Mouse (Mus musculus) heart, postnatal 10 days (tissue): Measurements from ENCODE around the gene Ccdc184. TPM values are rescaled to one million over a fixed set of nuclear protein-coding genes. Genes with fewer than 3 reads are reported as not detected.
A peak's percentile ranks its signal among the peaks of the same experiment; 100 is the strongest.

Experiments
- DNase-seq, 2 experiments: peaks; one replicate each; pipeline ENCODE4 v3.0.0; 2021
- intact Hi-C: fragments of 180-260 bp; cut with DNase I; formaldehyde crosslinking; loops from one replicate; pipeline ENCODE4 v1.15.1; 2025
- total RNA-seq, 2 experiments: library from RNA; stranded (reverse); gene quantifications; 2 replicates each; pipeline ENCODE4 v1.2.3; 2021

The Ccdc184 gene
- total RNA-seq, result under 1 TPM; 0.57 to 0.64 TPM

GRCm38 (mm10) chr15:98166963-98167644, at the start of gene Ccdc184:
Ccdc184 (plus strand) TSS chr15:98167158.
- intact Hi-C loops, result no loop called here
- no peak for DNase-seq

- intact Hi-C loops, result no loop called here
- DNase-seq, result no peak
These were observed 47.6 kb upstream of the Ccdc184 start for GRCm38 (mm10) chr15:98119363-98119762.

GRCm38 (mm10) chr15:98120831-98121230, 46.1 kb upstream of the Ccdc184 start:
- intact Hi-C loops, result no loop called here
- DNase-seq, result no peak

DNA sequence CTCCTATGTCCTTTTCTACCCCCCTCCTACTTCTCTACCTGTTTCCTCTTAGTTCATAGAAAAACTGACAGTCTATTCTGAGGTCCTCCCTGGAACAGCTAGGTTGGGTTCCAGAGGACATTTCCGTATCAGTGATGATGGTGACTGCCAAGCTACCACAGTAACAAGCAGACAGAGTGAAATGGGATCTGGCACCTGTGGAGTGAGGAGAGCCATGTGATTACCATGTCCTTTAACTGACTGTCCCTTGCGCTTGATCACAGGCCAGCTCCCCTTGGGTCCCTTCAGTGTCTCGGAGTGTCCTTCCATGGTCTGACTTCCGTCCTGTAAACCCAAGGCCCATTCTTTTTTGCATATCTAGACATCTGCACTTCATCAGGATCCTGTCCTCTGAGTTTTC, 36.0 kb upstream of the Ccdc184 start:
- intact Hi-C loops, result no loop called here

DNA sequence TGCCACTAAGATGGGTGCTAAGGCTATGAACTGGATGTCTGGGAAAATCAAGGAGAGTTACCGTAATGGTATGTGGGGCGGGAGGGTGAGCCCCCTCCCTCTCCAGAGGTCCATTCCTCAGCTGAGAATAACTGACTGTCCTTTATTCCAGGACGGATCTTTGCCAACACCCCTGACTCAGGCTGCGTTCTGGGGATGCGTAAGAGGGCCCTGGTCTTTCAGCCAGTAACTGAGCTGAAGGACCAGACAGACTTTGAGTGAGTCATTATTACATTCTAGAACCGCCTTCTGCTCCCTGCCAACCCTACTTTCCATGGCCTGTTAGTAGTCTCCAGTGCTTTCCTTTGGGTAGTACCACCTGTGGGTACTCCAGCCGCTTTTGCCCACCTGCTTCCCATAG, 35.5 kb upstream of the Ccdc184 start:
- no peak for DNase-seq
- intact Hi-C loops, result no loop called here

More for the DNA sequence above, 36.0 kb upstream of the Ccdc184 start:
- DNase-seq, result peak; percentile 71 to 80

DNA sequence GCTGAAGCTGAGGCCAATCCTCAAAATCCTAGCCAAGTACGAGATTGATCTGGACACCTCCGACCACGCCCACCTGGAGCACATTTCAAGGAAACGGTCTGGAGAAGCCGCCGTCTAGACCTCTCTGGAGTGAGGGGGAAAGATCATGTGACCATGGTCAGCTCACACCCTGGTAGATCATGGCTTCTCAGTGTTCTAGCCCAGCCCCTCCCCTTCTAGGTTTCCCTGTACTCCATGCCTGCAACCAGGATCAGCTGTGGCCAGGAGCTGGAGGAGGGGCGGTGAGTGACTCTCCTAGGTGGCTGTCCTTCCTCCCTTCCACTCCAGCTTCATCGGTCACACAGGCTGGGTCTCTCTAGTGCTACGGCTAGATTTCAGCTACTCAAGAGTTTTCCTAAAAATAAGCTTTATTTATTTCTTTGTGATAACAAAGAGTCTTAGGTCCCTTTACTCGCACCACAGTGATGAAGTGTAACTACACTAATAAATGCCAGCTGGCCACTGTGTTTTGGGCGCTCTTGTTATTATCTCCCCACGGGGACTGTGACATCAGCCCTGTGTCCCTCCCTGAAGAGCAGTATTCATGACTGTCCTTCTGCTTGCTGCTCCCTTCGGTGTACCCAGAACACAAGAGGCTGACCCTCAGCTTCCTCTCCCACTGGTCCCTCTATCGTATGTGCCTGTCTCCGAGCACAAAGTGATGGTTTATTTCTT, 34.9 kb upstream of the Ccdc184 start:
- intact Hi-C loops, result no loop called here
- DNase-seq, result peak in 1 of 2 experiments; percentile 26

- intact Hi-C loops, result no loop called here
- no peak for DNase-seq
These were observed 33.5 kb upstream of the Ccdc184 start for GRCm38 (mm10) chr15:98133471-98133870.

- intact Hi-C loops, result no loop called here
- no peak for DNase-seq
These were observed 32.9 kb upstream of the Ccdc184 start for GRCm38 (mm10) chr15:98134034-98134433.

DNA sequence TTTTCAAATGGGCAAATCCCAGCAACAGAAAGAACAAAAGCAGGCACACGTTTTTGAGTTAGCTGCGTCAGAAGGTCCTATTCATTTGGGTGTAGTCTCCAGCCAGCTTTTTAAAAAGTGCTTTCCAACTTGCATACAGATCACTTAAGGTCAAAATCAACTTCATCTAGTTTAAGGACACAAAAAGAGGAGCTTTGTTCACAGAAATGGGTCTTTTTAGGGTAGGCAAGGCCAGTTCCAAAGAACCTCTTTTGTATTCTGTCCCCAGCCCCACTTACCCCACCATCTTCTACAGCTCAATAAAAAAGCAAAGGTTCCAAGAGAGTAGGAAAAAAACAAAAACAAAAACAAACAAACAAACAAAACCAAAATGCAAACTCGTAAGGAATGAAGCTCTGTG, 32.3 kb upstream of the Ccdc184 start:
- intact Hi-C loops, result no loop called here
- DNase-seq, result no peak

GRCm38 (mm10) chr15:98135671-98136070, 31.3 kb upstream of the Ccdc184 start:
- DNase-seq, result no peak
- intact Hi-C loops, result no loop called here

- no peak for DNase-seq
- intact Hi-C loops, result no loop called here
These were observed 30.1 kb upstream of the Ccdc184 start for GRCm38 (mm10) chr15:98136871-98137270.

DNA sequence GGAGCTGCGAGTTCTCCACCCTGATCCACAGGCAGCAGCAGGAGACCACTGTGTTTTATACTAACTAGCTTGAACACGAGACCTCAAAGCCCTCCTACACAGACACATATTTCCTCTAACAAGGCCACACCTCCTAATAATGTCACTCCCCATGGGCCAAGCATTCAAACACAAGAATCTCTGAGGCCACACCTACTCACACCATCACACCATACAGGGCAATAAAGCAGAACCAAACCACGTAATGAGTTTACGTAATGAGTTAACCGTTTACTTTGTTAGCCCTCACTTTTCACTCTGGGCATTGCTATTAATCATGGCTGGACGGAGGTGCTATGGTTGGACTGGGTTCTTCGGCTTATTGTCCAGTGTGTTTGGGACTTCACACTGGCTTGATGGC, 27.2 kb upstream of the Ccdc184 start:
- DNase-seq, result no peak
- intact Hi-C loops, result no loop called here

DNA sequence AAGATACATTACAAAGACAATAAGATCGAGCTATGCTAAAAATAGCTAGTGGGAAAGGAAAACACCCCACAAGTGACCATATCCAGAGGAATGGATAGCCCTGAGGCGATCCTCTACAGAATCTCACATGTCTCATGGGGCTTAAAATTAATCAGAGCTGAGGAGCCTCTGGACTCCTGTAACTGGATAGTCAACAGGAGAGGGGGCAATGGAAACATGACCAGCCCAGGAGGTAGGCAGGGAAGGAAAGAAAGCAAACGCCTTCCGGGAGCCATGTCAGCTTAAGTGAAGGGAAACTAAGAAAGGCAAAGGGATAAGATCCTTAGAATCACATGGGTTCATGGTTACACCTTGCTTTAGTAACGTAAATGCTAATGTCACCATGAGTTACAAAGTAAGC, 26.1 kb upstream of the Ccdc184 start:
- DNase-seq, result no peak
- intact Hi-C loops, result no loop called here

GRCm38 (mm10) chr15:98142515-98142914, 24.4 kb upstream of the Ccdc184 start:
- intact Hi-C loops, result no loop called here
- DNase-seq, result no peak

DNA sequence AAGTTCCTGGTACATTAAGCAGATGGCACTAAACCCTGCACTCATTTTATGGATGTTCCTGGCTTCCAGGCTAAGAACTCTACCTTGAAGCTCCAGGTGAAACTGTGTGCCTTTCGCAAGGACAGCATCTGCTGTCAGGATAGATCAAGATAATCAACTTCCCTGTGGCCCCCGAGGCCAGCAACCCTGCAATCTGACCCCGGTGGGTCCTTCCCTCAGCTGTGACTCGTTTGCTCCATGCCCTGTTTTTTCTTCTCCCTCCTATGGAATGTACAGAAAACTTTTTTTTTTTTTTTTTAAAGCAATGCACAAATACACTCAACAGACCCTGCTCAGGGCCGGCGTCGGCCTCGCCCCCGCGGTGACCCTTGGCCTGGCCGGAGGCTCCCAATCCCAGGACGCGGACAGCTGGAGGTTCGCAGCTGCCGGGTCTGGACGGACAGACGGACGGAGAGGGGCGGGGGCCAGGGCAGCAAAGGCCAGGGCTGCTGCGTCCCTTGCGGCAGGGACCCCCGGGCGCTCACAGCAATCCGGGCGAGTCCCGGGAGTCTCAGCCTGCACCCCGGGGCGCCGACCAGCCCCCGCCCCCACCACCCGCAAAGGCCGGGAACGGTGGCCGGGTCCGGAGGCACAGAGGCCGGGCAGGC, 22.0 kb upstream of the Ccdc184 start:
- DNase-seq, result peak; percentile 13 to 17
- intact Hi-C loops, result loop anchor here (1.0 to 2.0 kb wide), 2 partner anchors 36 to 52 kb away; partner anchors contain the start of gene Senp1

DNA sequence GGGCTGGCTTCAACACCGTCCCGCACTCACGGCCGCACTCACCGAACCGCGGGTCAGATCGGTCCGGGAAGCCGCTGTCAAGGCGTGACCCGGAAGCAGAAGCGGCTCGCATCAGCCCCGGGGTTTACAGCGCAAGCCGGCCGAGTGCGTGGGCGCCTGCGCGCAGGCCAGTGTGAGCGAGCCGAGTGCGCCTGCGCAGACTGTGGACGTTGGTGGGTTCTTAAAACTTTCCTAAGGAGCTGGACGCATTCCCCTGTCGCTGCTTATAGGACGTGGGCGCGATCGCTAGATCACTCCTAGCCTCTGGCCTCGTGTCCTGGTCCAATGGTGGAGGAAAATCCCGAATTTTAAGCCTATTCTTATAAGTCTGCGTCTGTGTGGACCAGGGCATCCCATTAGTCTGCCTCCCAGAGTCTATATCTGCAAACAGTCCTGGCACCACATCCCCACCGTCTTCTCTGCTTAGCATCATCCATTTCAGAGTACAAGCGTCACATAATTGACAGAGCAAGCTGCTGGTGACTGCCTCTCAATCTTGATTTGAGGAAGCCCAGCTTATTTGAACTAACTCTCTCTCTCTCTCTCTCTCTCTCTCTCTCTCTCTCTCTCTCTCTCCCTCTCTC, 21.3 kb upstream of the Ccdc184 start:
- intact Hi-C loops, result loop anchor here (1.0 to 2.0 kb wide), 2 partner anchors 37 to 52 kb away; partner anchors contain the start of gene Senp1
- peak; percentile 94 to 96 for DNase-seq

- DNase-seq, result no peak
- intact Hi-C loops, result no loop called here
These were observed 18.6 kb upstream of the Ccdc184 start for GRCm38 (mm10) chr15:98148356-98148755.

GRCm38 (mm10) chr15:98149166-98149602, 17.8 kb upstream of the Ccdc184 start:
- DNase-seq, result peak; percentile 77 to 79
- intact Hi-C loops, result no loop called here

GRCm38 (mm10) chr15:98152916-98153315, 14.0 kb upstream of the Ccdc184 start:
- intact Hi-C loops, result loop anchor here (1.0 kb wide), 1 partner anchor 64 kb away; no protein-coding TSS in a partner anchor
- no peak for DNase-seq

- intact Hi-C loops, result loop anchor here (1.0 kb wide), 1 partner anchor 64 kb away; no protein-coding TSS in a partner anchor
- peak; percentile 49 to 53 for DNase-seq
These were observed 13.3 kb upstream of the Ccdc184 start for GRCm38 (mm10) chr15:98153625-98154024.

DNA sequence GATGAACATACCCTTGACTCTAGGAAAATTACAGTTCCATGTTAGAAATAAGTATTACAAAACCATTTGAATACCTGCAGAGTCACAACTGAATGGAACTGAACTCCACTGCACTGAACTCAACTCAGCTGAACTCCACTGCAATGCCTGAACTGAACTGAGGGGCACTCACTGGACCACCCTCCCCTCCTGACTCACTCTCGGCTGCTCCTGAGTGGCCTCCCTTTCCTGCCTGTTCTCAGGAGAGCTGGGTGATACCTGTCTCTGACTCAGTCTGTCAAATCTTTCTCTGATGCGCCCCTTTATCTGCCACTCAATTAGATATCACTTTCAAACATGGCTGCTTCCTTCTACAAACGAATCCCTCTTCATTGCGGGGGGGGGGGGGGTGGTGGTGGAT, 12.8 kb upstream of the Ccdc184 start:
- no peak for DNase-seq
- intact Hi-C loops, result no loop called here
